Mouse (Mus musculus) lung, postnatal 0 days (tissue): ENCODE measurements around the gene Olfr419. TPM values are rescaled to one million over a fixed set of nuclear protein-coding genes. Genes with fewer than 3 reads are reported as not detected.

ENCODE experiments used
- ATAC-seq: fragments of 200-750 bp; cut with Nextera tagmentation; 2 replicates; pipeline ENCODE4 v1.8.0; 2017; ENCODE audit warnings: moderate library complexity
- DNase-seq: peaks from one replicate; pipeline ENCODE4 v3.0.0-alpha.2; 2016; ENCODE audit warnings: low spot score
- H3K27ac ChIP-seq: fragments of 300-500 bp; sonication (generic); 2 replicates; pipeline ENCODE4 v1.5.1; 2014; ENCODE audit warnings: antibody characterized with exemption, mild to moderate bottlenecking, low read length, mixed read lengths
- H3K27me3 ChIP-seq: fragments of 300-500 bp; sonication (generic); replicated peaks from 2 replicates; pipeline ENCODE4 v1.6.1; 2014; ENCODE audit warnings: low read length, mixed read lengths; ENCODE audit not compliant: insufficient read depth
- H3K36me3 ChIP-seq: fragments of 300-500 bp; sonication (generic); 2 replicates; pipeline ENCODE4 v1.6.1; 2014; ENCODE audit warnings: low read length, mixed read lengths; ENCODE audit not compliant: insufficient read depth
- H3K4me1 ChIP-seq: fragments of 300-500 bp; sonication (generic); 2 replicates; pipeline ENCODE4 v1.6.1; 2014; ENCODE audit warnings: antibody characterized with exemption, low read depth, low read length, mixed read lengths; ENCODE audit not compliant: insufficient read depth
- H3K4me2 ChIP-seq: fragments of 300-500 bp; sonication (generic); replicated peaks from 2 replicates; pipeline ENCODE4 v1.6.1; 2014; ENCODE audit warnings: low read depth, mild to moderate bottlenecking, low read length, moderate library complexity, mixed read lengths
- H3K4me3 ChIP-seq: fragments of 300-500 bp; sonication (generic); 2 replicates; pipeline ENCODE4 v1.5.1; 2014; ENCODE audit warnings: low read depth, low read length
- H3K9ac ChIP-seq: fragments of 300-500 bp; sonication (generic); replicated peaks from 2 replicates; pipeline ENCODE4 v1.6.1; 2014; ENCODE audit warnings: low read depth, mild to moderate bottlenecking
- H3K9me3 ChIP-seq: fragments of 300-500 bp; sonication (generic); 2 replicates; pipeline ENCODE4 v1.6.1; 2016; ENCODE audit warnings: low read length, mixed read lengths
- CTCF ChIP-seq: IDR thresholded peaks from 2 replicates; pipeline ENCODE4 v1.5.1; 2016; ENCODE audit warnings: antibody characterized with exemption, mild to moderate bottlenecking
- EP300 ChIP-seq: IDR thresholded peaks from 2 replicates; pipeline ENCODE4 v1.6.1; 2016; ENCODE audit warnings: antibody characterized with exemption, mild to moderate bottlenecking, control low read depth
- WGBS: fragments of 180-500 bp; shearing (Covaris S2); extraction: QIAGEN DNeasy Blood & Tissue Kit; methylation state at CpG from one replicate; pipeline ENCODE4 v1.1.7; 2014; 5-methylcytosine and 5-hydroxymethylcytosine counted together
- polyA plus RNA-seq: library from polyadenylated mRNA; unstranded; fragments of >200 nt; fragmentation: Nextera tagmentation; extraction: Ambion mirVana; gene quantifications from 2 replicates; pipeline ENCODE4 v1.2.1, GENCODE M21; 2015

The Olfr419 gene
- polyA plus RNA-seq, 1 experiment from 2014 or later, result not detected

- Histone ChIP-seq H3K4me3 (no peak overlapping the region), H3K27me3 (no peaks in the 10 kb centered on the region), H3K27ac (no peak overlapping the region), H3K36me3 (no peaks in the 10 kb centered on the region), H3K4me2 (no peak overlapping the region), H3K4me1 (no peaks in the 10 kb centered on the region), H3K9ac (no peak overlapping the region), H3K9me3 (no peaks in the 10 kb centered on the region)
- TF ChIP-seq CTCF (no peak), EP300 (no peak)
- DNase-seq (no peak), ATAC-seq (no peak)
- WGBS, result 56% methylated on average over 2 of the region's 2 CpGs
Observed at GRCm38 (mm10) chr1:174244621-174245020, 7.2 kb downstream of the Olfr419 start.

GRCm38 (mm10) chr1:174239916-174240315, 11.9 kb downstream of the Olfr419 start:
- TF ChIP-seq EP300, result no peak
- no peak overlapping the region for H3K9ac ChIP-seq
- no peaks in the 10 kb centered on the region for H3K4me1 ChIP-seq
- ATAC-seq (no peak), DNase-seq (no peak)
- no peak overlapping the region for H3K27ac ChIP-seq
- H3K27me3 ChIP-seq, result no peaks in the 10 kb centered on the region
- H3K4me2 ChIP-seq, result no peak overlapping the region
- no peaks in the 10 kb centered on the region for H3K9me3 ChIP-seq
- 82% methylated on average over 4 of the region's 4 CpGs for WGBS
- H3K36me3 ChIP-seq, result no peaks in the 10 kb centered on the region
- no peak overlapping the region for H3K4me3 ChIP-seq

DNA sequence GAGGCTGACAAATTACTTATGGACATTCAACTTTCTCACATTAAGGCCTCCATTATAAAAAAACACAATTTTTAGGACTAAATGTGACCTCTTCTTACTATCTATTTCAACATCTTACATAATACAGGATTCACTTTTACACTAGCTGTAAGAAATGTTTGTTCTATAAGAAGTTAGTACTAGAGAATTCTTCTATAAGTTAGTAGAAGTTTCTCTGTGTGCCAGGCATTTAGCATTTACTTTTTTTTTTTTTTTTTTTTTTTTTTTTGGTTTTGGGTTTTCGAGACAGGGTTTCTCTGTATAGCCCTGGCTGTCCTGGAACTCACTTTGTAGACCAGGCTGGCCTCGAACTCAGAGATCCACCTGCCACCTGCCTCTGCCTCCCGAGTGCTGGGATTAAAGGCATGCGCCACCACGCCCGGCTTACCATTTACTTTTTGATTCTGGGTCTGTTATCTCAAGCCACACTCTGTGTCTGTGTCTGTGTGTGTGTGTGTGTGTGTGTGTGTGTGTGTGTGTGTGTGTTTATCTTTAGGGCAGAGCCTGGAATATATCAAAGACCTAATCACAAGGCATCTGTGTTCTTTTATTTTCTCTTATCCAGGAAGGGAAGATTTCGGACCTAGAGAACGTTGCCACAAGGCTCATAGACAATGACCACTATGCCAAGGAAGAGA, 35.2 kb downstream of the Olfr419 start:
- 78% methylated on average over 8 of the region's 8 CpGs for WGBS
- Histone ChIP-seq H3K27me3 (no peaks in the 10 kb centered on the region), H3K9ac (no peak overlapping the region), H3K4me1 (no peaks in the 10 kb centered on the region), H3K27ac (no peak overlapping the region), H3K4me3 (no peak overlapping the region), H3K36me3 (no peaks in the 10 kb centered on the region), H3K4me2 (no peak overlapping the region), H3K9me3 (no peaks in the 10 kb centered on the region)
- ATAC-seq (no peak), DNase-seq (no peak)
- no peak for TF ChIP-seq CTCF
- TF ChIP-seq EP300, result no peak

DNA sequence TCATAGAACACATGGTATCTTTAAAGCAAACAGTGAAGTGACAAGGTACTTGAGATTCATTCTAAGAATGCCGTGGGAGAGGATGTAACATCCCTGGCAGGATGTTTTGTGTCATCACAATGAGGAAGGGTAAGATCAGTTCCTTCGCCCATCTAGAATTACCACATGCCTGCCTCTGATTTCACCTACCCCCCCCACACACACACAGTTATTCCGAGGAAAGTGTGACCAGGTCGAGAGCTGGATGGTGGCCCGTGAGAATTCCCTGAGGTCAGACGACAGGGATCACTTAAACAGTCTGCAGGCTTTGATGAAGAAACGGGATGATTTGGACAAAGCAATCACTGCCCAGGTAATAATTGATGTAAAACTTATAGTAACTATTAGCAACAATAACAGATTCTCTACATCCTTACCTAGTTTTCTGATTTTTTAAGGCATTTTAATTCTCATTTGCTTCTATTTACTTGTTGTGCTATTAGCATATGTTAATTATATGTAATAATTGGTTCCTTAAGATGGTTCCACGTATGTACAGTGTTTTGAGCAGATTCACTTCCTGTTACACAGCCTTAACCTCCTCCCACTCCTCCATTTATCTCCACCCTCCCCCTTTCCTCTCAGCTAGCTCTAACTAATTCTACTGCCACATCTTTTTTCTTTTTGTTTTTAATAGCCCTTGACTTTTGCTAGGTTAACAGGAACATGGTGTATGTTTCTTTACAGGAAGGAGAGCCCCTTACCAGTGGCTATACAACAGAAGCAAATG, 36.4 kb downstream of the Olfr419 start:
- no peak overlapping the region for H3K27ac ChIP-seq
- WGBS, result 54% methylated on average over 8 of the region's 8 CpGs
- H3K36me3 ChIP-seq, result no peaks in the 10 kb centered on the region
- ATAC-seq (no peak), DNase-seq (no peak)
- TF ChIP-seq EP300, result no peak
- TF ChIP-seq CTCF, result no peak
- no peaks in the 10 kb centered on the region for H3K27me3 ChIP-seq
- no peaks in the 10 kb centered on the region for H3K4me1 ChIP-seq
- H3K4me2 ChIP-seq, result no peak overlapping the region
- H3K9ac ChIP-seq, result no peak overlapping the region
- H3K4me3 ChIP-seq, result no peak overlapping the region
- no peaks in the 10 kb centered on the region for H3K9me3 ChIP-seq

DNA sequence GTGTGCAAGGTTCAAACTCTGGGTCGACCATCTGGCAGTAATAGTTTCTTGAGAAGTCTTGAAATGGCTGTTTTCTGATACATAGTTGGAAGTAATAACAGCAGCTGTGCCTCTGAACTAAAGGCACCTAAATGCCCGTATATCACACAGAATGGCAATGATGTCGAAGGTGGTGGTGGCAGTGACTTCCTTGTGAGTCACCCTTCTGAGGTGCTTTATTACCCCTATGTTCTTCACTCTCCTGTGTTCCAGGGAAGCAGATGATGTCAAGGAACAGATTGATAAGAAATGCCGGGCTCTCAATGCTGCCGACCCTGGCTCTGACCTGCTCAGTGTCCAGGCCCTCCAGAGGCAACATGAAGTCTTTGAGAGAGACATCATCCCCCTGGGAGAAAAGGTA, 39.6 kb downstream of the Olfr419 start:
- ATAC-seq, result no peak
- TF ChIP-seq CTCF, result no peak
- no peak for TF ChIP-seq EP300
- Histone ChIP-seq H3K36me3 (no peaks in the 10 kb centered on the region), H3K27ac (no peak overlapping the region), H3K4me2 (no peak overlapping the region), H3K9ac (no peak overlapping the region), H3K9me3 (no peaks in the 10 kb centered on the region), H3K4me1 (no peaks in the 10 kb centered on the region), H3K27me3 (no peaks in the 10 kb centered on the region), H3K4me3 (no peak overlapping the region)
- DNase-seq, result no peak
- 69% methylated on average over 5 of the region's 5 CpGs for WGBS

- TF ChIP-seq EP300, result no peak
- TF ChIP-seq CTCF, result no peak
- H3K9ac ChIP-seq, result no peak overlapping the region
- ATAC-seq, result no peak
Observed at GRCm38 (mm10) chr1:174204699-174205098, 47.2 kb downstream of the Olfr419 start.

More at GRCm38 (mm10) chr1:174204699-174205098, 47.2 kb downstream of the Olfr419 start:
- Histone ChIP-seq H3K9me3 (no peaks in the 10 kb centered on the region), H3K4me2 (no peak overlapping the region), H3K27me3 (no peaks in the 10 kb centered on the region), H3K27ac (no peak overlapping the region), H3K36me3 (no peaks in the 10 kb centered on the region), H3K4me1 (no peaks in the 10 kb centered on the region), H3K4me3 (no peak overlapping the region)
- DNase-seq, result no peak
- WGBS, result 51% methylated on average over 7 of the region's 7 CpGs

Other genes starting within 250 kb of the Olfr419 start
- gene Ifi205, start 220.3 kb downstream of the Olfr419 start, polyA plus RNA-seq, result 0.33 and 0.37 TPM in 2 replicates
- not detected in 2 replicates for gene Olfr433, start 211.4 kb downstream of the Olfr419 start, polyA plus RNA-seq
- gene Olfr432, start 202.9 kb downstream of the Olfr419 start, polyA plus RNA-seq, result not detected in 2 replicates
- not detected in 2 replicates for gene Olfr430, start 185.5 kb downstream of the Olfr419 start, polyA plus RNA-seq
- gene Olfr429, start 167.7 kb downstream of the Olfr419 start, polyA plus RNA-seq, result not detected in 2 replicates
- not detected in 2 replicates for gene Olfr427, start 155.2 kb downstream of the Olfr419 start, polyA plus RNA-seq
- not detected in 2 replicates for gene Olfr231, start 130.9 kb downstream of the Olfr419 start, polyA plus RNA-seq
- not detected in 2 replicates for gene Olfr424, start 120.5 kb downstream of the Olfr419 start, polyA plus RNA-seq
- not detected in 2 replicates for gene Olfr420, start 96.4 kb downstream of the Olfr419 start, polyA plus RNA-seq
- gene Spta1, start 79.3 kb downstream of the Olfr419 start, polyA plus RNA-seq, result 0.26 and 0.35 TPM in 2 replicates
- gene Mptx1, start 78.5 kb upstream of the Olfr419 start, polyA plus RNA-seq, result not detected in 2 replicates
- not detected in 2 replicates for gene Olfr417, start 113.1 kb upstream of the Olfr419 start, polyA plus RNA-seq
- gene Olfr248, start 139.0 kb upstream of the Olfr419 start, polyA plus RNA-seq, result not detected in 2 replicates
- not detected in 2 replicates for gene Olfr414, start 172.0 kb upstream of the Olfr419 start, polyA plus RNA-seq
- not detected in 2 replicates for gene Olfr220, start 190.0 kb upstream of the Olfr419 start, polyA plus RNA-seq
- gene Fmn2, start 249.8 kb upstream of the Olfr419 start, polyA plus RNA-seq, result 0.26 and 0.33 TPM in 2 replicates